ENCODE assay signal across 13 mouse cellular contexts in the genomic region with DNA sequence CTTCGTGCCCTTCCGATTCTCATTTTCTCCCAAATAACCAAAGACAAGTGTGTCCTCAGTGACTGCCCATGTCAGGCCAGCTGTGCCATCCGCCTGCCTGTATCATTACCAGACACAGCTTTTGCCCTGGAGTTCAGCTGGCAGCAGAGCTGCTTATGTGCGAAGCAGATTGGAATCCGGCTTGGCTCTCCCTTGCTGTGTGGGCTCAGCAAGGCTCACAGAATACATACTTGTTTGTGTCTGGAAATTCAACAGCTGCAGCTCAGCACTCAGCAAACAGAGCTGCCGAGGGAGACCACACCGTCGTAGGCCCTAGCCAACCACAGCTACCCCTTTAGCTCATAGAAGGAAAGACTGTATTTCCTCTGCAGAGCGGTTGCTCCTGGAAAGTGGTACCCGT. TPM values are rescaled to one million over a fixed set of nuclear protein-coding genes. Genes with fewer than 3 reads are reported as not detected.
DNase-seq lines count a peak whose midpoint lies in the region; ATAC-seq and TF ChIP-seq lines count a peak whose summit lies in the region.
"Had no signal": no experiment of that assay in that cellular context is flagged by ENCODE, and none has a peak within 500 bp of the region (broad histone marks: within the 10 kb centered on the region; RNA-seq: fewer than 3 reads in every experiment).

No protein-coding gene starts in this region.

- no peak for TF ChIP-seq POLR2A in kidney, adult 2 months (IDR thresholded peaks at IDR 0.05; ENCODE audit: low read depth, low read length)

- no peaks in the 10 kb centered on the region for H3K36me3 ChIP-seq in heart, embryonic 12.5 days
- H3K36me3 ChIP-seq in lung, embryonic 16.5 days (ENCODE audit: control insufficient read depth, insufficient read depth, low read length) = no peaks in the 10 kb centered on the region
- H3K36me3 ChIP-seq in stomach, embryonic 15.5 days = no peaks in the 10 kb centered on the region
- no peaks in the 10 kb centered on the region for H3K36me3 ChIP-seq in kidney, adult 2 months (ENCODE audit: control insufficient read depth, insufficient read depth, low read length)

- no peaks in the 10 kb centered on the region for H3K9me3 ChIP-seq in heart, embryonic 12.5 days (replicated peaks)
- no peaks in the 10 kb centered on the region for H3K9me3 ChIP-seq in lung, embryonic 16.5 days (ENCODE audit: control insufficient read depth, low read length)
- no peaks in the 10 kb centered on the region for H3K9me3 ChIP-seq in stomach, embryonic 15.5 days

- no peak overlapping the region for H3K9ac ChIP-seq in heart, embryonic 12.5 days
- no peak overlapping the region for H3K9ac ChIP-seq in lung, embryonic 16.5 days (ENCODE audit: low read length)
- H3K9ac ChIP-seq in stomach, embryonic 15.5 days = no peak overlapping the region
- H3K9ac ChIP-seq: liver, embryonic 14.5 days had no signal

- DNase-seq in heart, adult 11 months = peak; percentile 90
- no peak for DNase-seq in lung, postnatal 14 days
- DNase-seq in layer of hippocampus, postnatal 10 days (ENCODE audit: low spot score in 2 of 2) = peak; percentile 44 to 49
- DNase-seq in embryo, embryonic 9.5 days (ENCODE audit: extremely low spot score) = no peak
- no peak for DNase-seq in kidney, adult 2 months
- DNase-seq: cerebellum, adult 11 months had no signal

- no peak overlapping the region for H3K4me3 ChIP-seq in heart, embryonic 12.5 days
- no peak overlapping the region for H3K4me3 ChIP-seq in lung, embryonic 16.5 days (ENCODE audit: low read length)
- no peak overlapping the region for H3K4me3 ChIP-seq in stomach, embryonic 15.5 days (replicated peaks)
- no peak overlapping the region for H3K4me3 ChIP-seq in kidney, adult 2 months (ENCODE audit: insufficient read depth, low read depth, low read length)
- H3K4me3 ChIP-seq: erythroblast, embryonic 14.5 days had no signal

- peaks cover 26% of the 10 kb centered on the region for H3K4me1 ChIP-seq in heart, embryonic 12.5 days (replicated peaks)
- no peaks in the 10 kb centered on the region; the same call in 1 of the 2 replicates for H3K4me1 ChIP-seq in lung, embryonic 16.5 days (replicated peaks; ENCODE audit: control insufficient read depth, insufficient read depth, low read length)
- 0 out of 2 replicates have a peak, but pooled peaks cover 6% of the 10 kb centered on the region for H3K4me1 ChIP-seq in stomach, embryonic 15.5 days
- no peaks in the 10 kb centered on the region for H3K4me1 ChIP-seq in kidney, adult 2 months (ENCODE audit: control insufficient read depth, insufficient read depth, low read length)

- WGBS in heart, embryonic 12.5 days = 69% methylated on average over 10 of the region's 10 CpGs
- 54% methylated on average over 10 of the region's 10 CpGs for WGBS in lung, embryonic 16.5 days
- WGBS in stomach, embryonic 15.5 days = 35% methylated on average over 10 of the region's 10 CpGs
- WGBS in kidney, adult 2 months = 80% methylated on average over 10 of the region's 10 CpGs

- ATAC-seq in heart, embryonic 12.5 days (ENCODE audit: insufficient number of reproducible peaks, low FRiP score) = no peak
- peak; percentile 89 for ATAC-seq in lung, embryonic 16.5 days (ENCODE audit: low read depth)
- ATAC-seq in stomach, embryonic 15.5 days (ENCODE audit: insufficient read depth, low FRiP score, low read depth) = peak; percentile 79
- ATAC-seq: inflammation-experienced regulatory T-cells, adult 6 months had no signal

- H3K4me2 ChIP-seq in heart, embryonic 12.5 days = no peak overlapping the region
- no peak overlapping the region for H3K4me2 ChIP-seq in lung, embryonic 16.5 days (ENCODE audit: low read depth, low read length)
- no peak overlapping the region for H3K4me2 ChIP-seq in stomach, embryonic 15.5 days

- peaks cover 18% of the 10 kb centered on the region for H3K27me3 ChIP-seq in heart, embryonic 12.5 days (replicated peaks)
- no peaks in the 10 kb centered on the region for H3K27me3 ChIP-seq in lung, embryonic 16.5 days (ENCODE audit: control insufficient read depth, insufficient read depth, low read depth, low read length)
- no peaks in the 10 kb centered on the region for H3K27me3 ChIP-seq in stomach, embryonic 15.5 days (replicated peaks)
- no peaks in the 10 kb centered on the region for H3K27me3 ChIP-seq in kidney, adult 2 months (replicated peaks; ENCODE audit: control insufficient read depth, insufficient read depth, low read length)

- no peak overlapping the region for H3K27ac ChIP-seq in heart, embryonic 12.5 days (ENCODE audit: poor library complexity, severe bottlenecking)
- peak overlapping the region; percentile 5 for H3K27ac ChIP-seq in lung, embryonic 16.5 days (ENCODE audit: low read length)
- H3K27ac ChIP-seq in stomach, embryonic 15.5 days = peak overlapping the region; percentile 62; the same call in 1 of the 2 replicates
- no peak overlapping the region for H3K27ac ChIP-seq in kidney, adult 2 months (ENCODE audit: insufficient read depth, low read depth, low read length)
- H3K27ac ChIP-seq: liver, embryonic 14.5 days had no signal

- TF ChIP-seq CTCF in kidney, adult 2 months (conservative IDR thresholded peaks at IDR 0.05; ENCODE audit: insufficient read depth, insufficient read length, low read depth, low read length) = no peak

RNA-seq across cellular contexts. Expression of a gene that starts 22.3 kb away (rescaled TPM):
- 14.8 and 17.5 TPM in 2 replicates for polyA plus RNA-seq in heart, embryonic 12.5 days (2016; fragmentation: Nextera tagmentation; extraction: Ambion mirVana)
- 3.3 and 3.8 TPM in 2 replicates for polyA plus RNA-seq in lung, embryonic 16.5 days (2015; fragmentation: Nextera tagmentation; extraction: Ambion mirVana)
- total RNA-seq in layer of hippocampus, postnatal 10 days (2021) = 1 to 10 TPM; 5.8 to 7.1 TPM
- 9.6 and 10.5 TPM in 2 replicates for polyA plus RNA-seq in stomach, embryonic 15.5 days (2015; fragmentation: Nextera tagmentation; extraction: Ambion mirVana)
- polyA plus RNA-seq in kidney, adult 2 months (2012; rRNA removed) = 0.83 and 1.7 TPM in 2 replicates
- polyA plus RNA-seq: C2C12; erythroblast, embryonic 14.5 days had no signal

RNA-seq across cellular contexts. Expression of a gene that starts 42.4 kb away (rescaled TPM):
- polyA plus RNA-seq in heart, embryonic 12.5 days (2016; fragmentation: Nextera tagmentation; extraction: Ambion mirVana) = 16.4 and 18.1 TPM in 2 replicates
- 7.1 and 7.2 TPM in 2 replicates for polyA plus RNA-seq in lung, embryonic 16.5 days (2015; fragmentation: Nextera tagmentation; extraction: Ambion mirVana)
- total RNA-seq in layer of hippocampus, postnatal 10 days (2021) = 1 to 10 TPM; 7.7 to 8.7 TPM
- 8.5 and 10.4 TPM in 2 replicates for polyA plus RNA-seq in stomach, embryonic 15.5 days (2015; fragmentation: Nextera tagmentation; extraction: Ambion mirVana)
- polyA plus RNA-seq in kidney, adult 2 months (2012; rRNA removed) = 6.2 and 7.3 TPM in 2 replicates
- polyA plus RNA-seq: C2C12; erythroblast, embryonic 14.5 days; inflammation-experienced regulatory T-cells, adult 6 months had no signal

Comparison
In these comparisons a context has a peak if more than half of its experiments do, and no peak if none do; other contexts are left out.
1. DNase-seq: peak in heart, adult 11 months (single experiment) and layer of hippocampus, postnatal 10 days (2 of 2); none in lung, postnatal 14 days (single experiment), embryo, embryonic 9.5 days (single experiment) and kidney, adult 2 months (single experiment).
2. H3K27ac ChIP-seq: peak in lung, embryonic 16.5 days (single experiment) and stomach, embryonic 15.5 days (single experiment); none in heart, embryonic 12.5 days (single experiment) and kidney, adult 2 months (single experiment).